Mouse (Mus musculus) intestine, postnatal 0 days (tissue): Measurements from ENCODE around the gene Hist1h4h. TPM values are rescaled to one million over a fixed set of nuclear protein-coding genes. Genes with fewer than 3 reads are reported as not detected.
A peak's percentile ranks its signal among the peaks of the same experiment; 100 is the strongest.

Experiments used
- ATAC-seq: fragments of 200-750 bp; cut with Nextera tagmentation; 2 replicates; pipeline ENCODE4 v1.8.0; 2017; ENCODE audit warnings: mild to moderate bottlenecking, moderate TSS enrichment, moderate library complexity
- H3K27ac ChIP-seq: fragments of 300-500 bp; sonication (generic); 2 replicates; pipeline ENCODE4 v1.5.1; 2014; ENCODE audit warnings: mild to moderate bottlenecking, low read depth, low read length, moderate library complexity
- H3K27me3 ChIP-seq: fragments of 300-500 bp; sonication (generic); replicated peaks from 2 replicates; pipeline ENCODE4 v1.6.1; 2014; ENCODE audit warnings: low read length, mixed read lengths; ENCODE audit not compliant: control insufficient read depth, insufficient read depth
- H3K36me3 ChIP-seq: fragments of 300-500 bp; sonication (generic); 2 replicates; pipeline ENCODE4 v1.6.1; 2014; ENCODE audit warnings: mild to moderate bottlenecking, moderate library complexity; ENCODE audit not compliant: control insufficient read depth, insufficient read depth
- H3K4me1 ChIP-seq: fragments of 300-500 bp; sonication (generic); replicated peaks from 2 replicates; pipeline ENCODE4 v1.6.1; 2014; ENCODE audit warnings: antibody characterized with exemption, low read length, mixed read lengths; ENCODE audit not compliant: control insufficient read depth, insufficient read depth
- H3K4me2 ChIP-seq: fragments of 300-500 bp; sonication (generic); replicated peaks from 2 replicates; pipeline ENCODE4 v1.6.1; 2014; ENCODE audit warnings: low read depth, mild to moderate bottlenecking, moderate library complexity
- H3K4me3 ChIP-seq: fragments of 300-500 bp; sonication (generic); 2 replicates; pipeline ENCODE4 v1.5.1; 2014; ENCODE audit warnings: low read depth, low read length
- H3K9ac ChIP-seq: fragments of 300-500 bp; sonication (generic); 2 replicates; pipeline ENCODE4 v1.6.1; 2014; ENCODE audit warnings: mild to moderate bottlenecking, low read depth, low read length
- H3K9me3 ChIP-seq: fragments of 300-500 bp; sonication (generic); 2 replicates; pipeline ENCODE4 v1.6.1; 2016; ENCODE audit warnings: mixed run types; ENCODE audit not compliant: control insufficient read depth
- CTCF ChIP-seq: sonication (generic); IDR thresholded peaks from 2 replicates; pipeline ENCODE4 v1.5.1; 2016; ENCODE audit warnings: low read depth, mild to moderate bottlenecking, control low read depth, antibody characterized with exemption, moderate library complexity
- WGBS: fragments of 180-500 bp; shearing (Covaris S2); extraction: QIAGEN DNeasy Blood & Tissue Kit; methylation state at CpG from one replicate; pipeline ENCODE4 v1.1.7; 2014; 5-methylcytosine and 5-hydroxymethylcytosine counted together
- polyA plus RNA-seq: library from polyadenylated mRNA; unstranded; fragments of >200 nt; fragmentation: Nextera tagmentation; extraction: Ambion mirVana; gene quantifications from 2 replicates; pipeline ENCODE4 v1.2.1, GENCODE M21; 2015

The Hist1h4h gene
- polyA plus RNA-seq, 1 experiment from 2014 or later: 6.1 TPM

- no peak overlapping the region for H3K4me2 ChIP-seq
- ATAC-seq: no peak
- no peak for TF ChIP-seq CTCF
These were observed 23.9 kb upstream of the Hist1h4h start for GRCm38 (mm10) chr13:23506819-23507515.

DNA sequence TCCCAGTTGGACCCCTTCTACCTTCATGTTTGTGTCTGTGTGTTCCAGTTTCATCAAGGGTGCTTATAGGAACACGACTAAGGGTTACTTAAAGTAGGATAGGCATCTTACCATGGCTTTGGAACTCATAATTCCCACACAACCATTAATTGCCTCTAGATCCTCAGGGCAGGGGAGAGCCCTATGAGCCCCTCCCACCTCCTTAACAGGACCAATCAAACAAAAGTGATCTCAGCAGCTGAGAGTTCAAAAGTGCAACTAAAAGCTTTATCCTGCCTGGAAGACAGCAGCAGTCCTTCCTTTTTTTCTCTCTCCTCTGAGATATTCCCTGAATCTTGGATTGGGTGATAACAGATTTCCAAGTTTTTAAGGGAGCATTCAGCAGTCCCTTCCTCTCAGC is 20.7 kb upstream of the Hist1h4h start:
- ATAC-seq: peak; percentile 61; the same call in 1 of the 2 replicates
- 32% methylated on average over 1 of the region's 1 CpGs for WGBS
- peak overlapping the region; percentile 32 for H3K4me2 ChIP-seq

More at GRCm38 (mm10) chr13:23506819-23507515, 23.9 kb upstream of the Hist1h4h start:
- no peak overlapping the region for H3K27ac ChIP-seq
- no peak overlapping the region for H3K4me3 ChIP-seq
- 46% methylated on average over 14 of the region's 14 CpGs for WGBS
- no peaks in the 10 kb centered on the region for H3K27me3 ChIP-seq
- H3K9ac ChIP-seq: no peak overlapping the region
- H3K36me3 ChIP-seq: no peaks in the 10 kb centered on the region
- no peaks in the 10 kb centered on the region for H3K9me3 ChIP-seq
- 0 out of 2 replicates have a peak, but pooled peaks cover 5% of the 10 kb centered on the region for H3K4me1 ChIP-seq

DNA sequence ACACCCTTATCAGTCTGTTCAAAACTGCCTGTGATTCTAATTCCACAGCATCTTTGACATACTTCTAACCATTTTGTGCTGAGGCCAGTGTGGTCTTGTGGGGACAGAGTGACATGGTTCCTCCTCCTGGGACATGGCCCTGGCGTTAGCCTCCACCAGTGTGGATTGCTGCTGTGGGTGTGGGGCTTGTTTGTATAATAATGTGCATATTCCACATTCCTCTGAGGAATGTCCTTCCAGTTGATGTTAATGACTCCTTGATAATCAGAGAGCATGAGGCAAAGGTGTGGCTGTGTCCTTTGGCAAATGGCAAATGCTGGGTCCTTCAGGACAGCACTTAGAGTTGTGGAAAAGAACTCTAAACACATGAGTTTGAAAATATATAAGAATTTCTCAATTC is 17.3 kb upstream of the Hist1h4h start:
- no peaks in the 10 kb centered on the region for H3K36me3 ChIP-seq
- H3K4me2 ChIP-seq: no peak overlapping the region
- H3K27ac ChIP-seq: no peak overlapping the region
- TF ChIP-seq CTCF: no peak
- no peak overlapping the region for H3K9ac ChIP-seq
- H3K4me3 ChIP-seq: no peak overlapping the region
- ATAC-seq: no peak
- no peaks in the 10 kb centered on the region for H3K9me3 ChIP-seq
- 67% methylated on average over 1 of the region's 1 CpGs for WGBS
- H3K4me1 ChIP-seq: no peaks in the 10 kb centered on the region
- H3K27me3 ChIP-seq: no peaks in the 10 kb centered on the region

More for the DNA sequence above, 20.7 kb upstream of the Hist1h4h start:
- TF ChIP-seq CTCF: no peak
- Histone ChIP-seq H3K4me1 (0 out of 2 replicates have a peak, but pooled peaks cover 5% of the 10 kb centered on the region), H3K27ac (no peak overlapping the region), H3K9ac (no peak overlapping the region), H3K27me3 (no peaks in the 10 kb centered on the region), H3K4me3 (no peak overlapping the region), H3K9me3 (no peaks in the 10 kb centered on the region), H3K36me3 (no peaks in the 10 kb centered on the region)

DNA sequence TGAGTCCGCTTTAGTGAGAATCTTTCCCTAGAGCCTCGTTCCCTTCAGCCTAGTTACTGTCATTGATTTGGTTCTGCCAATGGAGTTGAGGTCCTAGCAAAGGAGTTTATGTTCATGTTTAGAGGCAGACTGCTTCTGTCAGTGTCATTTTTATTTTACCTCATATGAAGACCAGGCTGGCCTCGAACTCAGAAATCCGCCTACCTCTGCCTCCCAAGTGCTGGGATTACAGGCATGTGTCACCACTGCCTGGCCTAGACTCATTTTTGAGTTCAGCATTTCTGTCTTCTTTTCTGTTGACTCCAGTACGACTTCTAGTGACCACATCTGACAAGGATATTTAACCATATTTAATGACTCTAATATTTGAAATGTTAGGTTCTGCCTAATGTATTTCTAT is 15.6 kb upstream of the Hist1h4h start:
- Histone ChIP-seq H3K4me3 (no peak overlapping the region), H3K27me3 (no peaks in the 10 kb centered on the region), H3K9me3 (no peaks in the 10 kb centered on the region), H3K36me3 (no peaks in the 10 kb centered on the region), H3K27ac (no peak overlapping the region), H3K9ac (no peak overlapping the region), H3K4me2 (no peak overlapping the region), H3K4me1 (no peaks in the 10 kb centered on the region)
- TF ChIP-seq CTCF: no peak
- 77% methylated on average over 5 of the region's 5 CpGs for WGBS
- ATAC-seq: no peak

GRCm38 (mm10) chr13:23515826-23516620 is 14.8 kb upstream of the Hist1h4h start:
- ATAC-seq: no peak
- no peak overlapping the region for H3K9ac ChIP-seq
- H3K4me3 ChIP-seq: peak overlapping the region; percentile 52; the same call in 1 of the 2 replicates
- WGBS: 51% methylated on average over 15 of the region's 15 CpGs
- no peak overlapping the region for H3K27ac ChIP-seq
- no peaks in the 10 kb centered on the region for H3K27me3 ChIP-seq
- TF ChIP-seq CTCF: no peak
- no peaks in the 10 kb centered on the region for H3K9me3 ChIP-seq
- peak overlapping the region; percentile 71 for H3K4me2 ChIP-seq
- H3K36me3 ChIP-seq: no peaks in the 10 kb centered on the region
- no peaks in the 10 kb centered on the region for H3K4me1 ChIP-seq
